Mouse (Mus musculus): Measurements from ENCODE around the gene Arrb2. TPM values are rescaled to one million over a fixed set of nuclear protein-coding genes. Genes with fewer than 3 reads are reported as not detected.

Arrb2 gene
- total RNA-seq (2014; fragmentation: Nextera tagmentation): 63.2 and 69.8 TPM in 2 replicates
- total RNA-seq (2017): 41.1 and 74.9 TPM in 2 replicates

GRCm38 (mm10) chr11:70432048-70432894 is at the start of gene Arrb2:
Gene Arrb2, plus strand, starts transcription at chr11:70432635.
- peak; percentile 72 for ATAC-seq (replicated peaks; ENCODE audit: poor library complexity, severe bottlenecking)

- no peak for ATAC-seq (replicated peaks; ENCODE audit: poor library complexity, severe bottlenecking)
Observed at GRCm38 (mm10) chr11:70384136-70384535, 48.3 kb upstream of the Arrb2 start.

- ATAC-seq (replicated peaks; ENCODE audit: poor library complexity, severe bottlenecking): no peak
Observed at GRCm38 (mm10) chr11:70387436-70387835, 45.0 kb upstream of the Arrb2 start.

GRCm38 (mm10) chr11:70389421-70389820 is 43.0 kb upstream of the Arrb2 start:
- no peak for ATAC-seq (replicated peaks; ENCODE audit: poor library complexity, severe bottlenecking)

- ATAC-seq (replicated peaks; ENCODE audit: poor library complexity, severe bottlenecking): no peak
Observed at GRCm38 (mm10) chr11:70403598-70403997, 28.8 kb upstream of the Arrb2 start.

GRCm38 (mm10) chr11:70409594-70410296 is 22.7 kb upstream of the Arrb2 start, which contains the start of gene Pelp1:
Gene Pelp1, minus strand, starts transcription at chr11:70410031.
- ATAC-seq (replicated peaks; ENCODE audit: poor library complexity, severe bottlenecking): peak; percentile 96

- ATAC-seq (replicated peaks; ENCODE audit: poor library complexity, severe bottlenecking): peak; percentile 12
Observed at GRCm38 (mm10) chr11:70410297-70410643, 22.2 kb upstream of the Arrb2 start.

GRCm38 (mm10) chr11:70412591-70412990 is 19.8 kb upstream of the Arrb2 start:
- ATAC-seq (replicated peaks; ENCODE audit: poor library complexity, severe bottlenecking): no peak

GRCm38 (mm10) chr11:70413961-70414360 is 18.5 kb upstream of the Arrb2 start:
- ATAC-seq (replicated peaks; ENCODE audit: poor library complexity, severe bottlenecking): 0 out of 2 replicates have a peak, but pooled peaks have one; percentile 20

GRCm38 (mm10) chr11:70418199-70418598 is 14.2 kb upstream of the Arrb2 start:
- no peak for ATAC-seq (replicated peaks; ENCODE audit: poor library complexity, severe bottlenecking)

- ATAC-seq (replicated peaks; ENCODE audit: poor library complexity, severe bottlenecking): no peak
Observed at GRCm38 (mm10) chr11:70419486-70419885, 12.9 kb upstream of the Arrb2 start.

- ATAC-seq (replicated peaks; ENCODE audit: poor library complexity, severe bottlenecking): peak; percentile 53
Observed at GRCm38 (mm10) chr11:70426598-70426997, 5.8 kb upstream of the Arrb2 start.

GRCm38 (mm10) chr11:70431574-70431973 is 861 bp upstream of the Arrb2 start:
- no peak for ATAC-seq (replicated peaks; ENCODE audit: poor library complexity, severe bottlenecking)

GRCm38 (mm10) chr11:70432895-70433568 is 597 bp downstream of the Arrb2 start:
- peak; percentile 50 for ATAC-seq (replicated peaks; ENCODE audit: poor library complexity, severe bottlenecking)

GRCm38 (mm10) chr11:70433569-70433943 is 1.1 kb downstream of the Arrb2 start:
- ATAC-seq (replicated peaks; ENCODE audit: poor library complexity, severe bottlenecking): peak; percentile 26

GRCm38 (mm10) chr11:70433951-70434350 is 1.5 kb downstream of the Arrb2 start:
- no peak for ATAC-seq (replicated peaks; ENCODE audit: poor library complexity, severe bottlenecking)

- no peak for ATAC-seq (replicated peaks; ENCODE audit: poor library complexity, severe bottlenecking)
Observed at GRCm38 (mm10) chr11:70435476-70435875, 3.0 kb downstream of the Arrb2 start.

- ATAC-seq (replicated peaks; ENCODE audit: poor library complexity, severe bottlenecking): no peak
Observed at GRCm38 (mm10) chr11:70437426-70437825, 5.0 kb downstream of the Arrb2 start.

GRCm38 (mm10) chr11:70438728-70439374 is 6.4 kb downstream of the Arrb2 start:
- no peak for ATAC-seq (replicated peaks; ENCODE audit: poor library complexity, severe bottlenecking)

- no peak for ATAC-seq (replicated peaks; ENCODE audit: poor library complexity, severe bottlenecking)
Observed at GRCm38 (mm10) chr11:70440637-70441036, 8.2 kb downstream of the Arrb2 start.

All from granulocyte monocyte progenitor cell, adult 5-6 weeks (primary cell).